Mouse (Mus musculus) megakaryocyte, adult 5-6 weeks (primary cell): ENCODE measurements around the gene Nuak2. TPM values are rescaled to one million over a fixed set of nuclear protein-coding genes. Genes with fewer than 3 reads are reported as not detected.
A peak's percentile ranks its signal among the peaks of the same experiment; 100 is the strongest.

Source experiments
- ATAC-seq: 2 replicates; pipeline ENCODE4 v1.8.0; 2016; ENCODE audit warnings: mild to moderate bottlenecking, inconsistent platforms; ENCODE audit not compliant: poor library complexity, severe bottlenecking
- total RNA-seq, 2 experiments: library from RNA; stranded (forward) in 1 of 2; stranded (reverse) in 1 of 2; fragments of 153-499, 151-499 nt in 1 of 2; fragments of 221-1000, 200-1000 nt in 1 of 2; gene quantifications; 2 replicates each; pipeline versions ENCODE4 v1.2.3 to v1.2.4; 2015 to 2017

The Nuak2 gene
- total RNA-seq, 2 experiments from 2014 or later = 14.3 to 23.9 TPM

GRCm38 (mm10) chr1:132374140-132374872 lies 58.4 kb downstream of the Nuak2 start:
- no peak for ATAC-seq

- peak; percentile 19; the same call in 1 of the 2 replicates for ATAC-seq
Observed at GRCm38 (mm10) chr1:132374873-132375244, 58.9 kb downstream of the Nuak2 start.

- ATAC-seq = no peak
Observed at GRCm38 (mm10) chr1:132375256-132375655, 59.3 kb downstream of the Nuak2 start.

GRCm38 (mm10) chr1:132376211-132377054 lies 60.5 kb downstream of the Nuak2 start:
- no peak for ATAC-seq

DNA sequence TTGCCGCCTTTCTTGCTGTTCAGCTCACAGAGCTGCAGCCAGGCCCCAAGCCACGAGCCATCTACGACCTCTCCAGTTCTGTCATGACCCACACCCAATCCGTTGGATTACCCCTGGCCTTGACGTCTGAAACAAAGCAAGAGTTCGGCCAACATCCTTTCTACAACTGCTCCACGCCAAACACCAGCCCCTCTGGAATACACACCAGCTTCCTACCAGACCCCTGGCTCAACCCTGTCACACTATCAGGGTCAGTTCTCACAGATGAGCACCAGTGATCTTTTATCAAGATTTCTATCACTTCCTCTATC lies 61.1 kb downstream of the Nuak2 start:
- ATAC-seq = no peak

DNA sequence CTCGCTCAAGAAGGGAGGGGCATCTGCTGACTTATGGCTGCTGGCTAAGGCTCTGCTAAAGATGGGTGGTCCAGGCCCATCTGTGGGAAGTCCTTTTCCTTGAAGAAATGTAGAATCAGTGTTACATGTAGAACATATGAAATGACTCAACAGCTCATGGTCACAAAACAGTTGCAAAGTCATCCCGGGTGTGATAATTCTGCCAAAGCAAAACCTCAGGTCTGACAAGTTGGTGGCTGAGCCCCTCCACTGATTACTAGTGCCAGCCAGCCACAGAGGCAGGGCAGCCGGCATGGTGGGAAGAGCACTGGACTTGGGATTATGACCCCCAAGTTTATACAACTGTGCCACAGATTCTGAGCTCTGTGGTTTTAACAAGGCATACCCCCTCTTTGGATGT lies 61.9 kb downstream of the Nuak2 start:
- no peak for ATAC-seq

GRCm38 (mm10) chr1:132380550-132381100 lies 64.7 kb downstream of the Nuak2 start:
- ATAC-seq = no peak

GRCm38 (mm10) chr1:132381929-132382328 lies 66.0 kb downstream of the Nuak2 start:
- ATAC-seq = peak; percentile 26; the same call in 1 of the 2 replicates

Other genes with a start within 250 kb of the Nuak2 start
- 0.11 TPM in 1 of 2 replicates, not detected in the other for gene Mfsd4a, start 248.1 kb upstream of the Nuak2 start, total RNA-seq (2015)
- 0.51 and 0.61 TPM in 2 replicates for gene Mfsd4a, start 248.1 kb upstream of the Nuak2 start, total RNA-seq (2017)
- gene Cdk18, start 176.4 kb upstream of the Nuak2 start, total RNA-seq (2015) = 0.14 TPM in 1 of 2 replicates, not detected in the other
- gene Cdk18, start 176.4 kb upstream of the Nuak2 start, total RNA-seq (2017) = 0.04 TPM in 1 of 2 replicates, not detected in the other
- gene Lemd1, start 124.7 kb upstream of the Nuak2 start, total RNA-seq (2015) = not detected in 2 replicates
- not detected in 2 replicates for gene Lemd1, start 124.7 kb upstream of the Nuak2 start, total RNA-seq (2017)
- gene AC124108.1, start 124.7 kb upstream of the Nuak2 start, total RNA-seq (2015) = not detected in 2 replicates
- not detected in 2 replicates for gene AC124108.1, start 124.7 kb upstream of the Nuak2 start, total RNA-seq (2017)
- not detected in 2 replicates for gene Gm10188, start 86.4 kb upstream of the Nuak2 start, total RNA-seq (2015)
- not detected in 2 replicates for gene Gm10188, start 86.4 kb upstream of the Nuak2 start, total RNA-seq (2017)
- gene Klhdc8a, start 17.5 kb upstream of the Nuak2 start, total RNA-seq (2015) = not detected in 2 replicates
- not detected in 2 replicates for gene Klhdc8a, start 17.5 kb upstream of the Nuak2 start, total RNA-seq (2017)
- 4.9 and 6.9 TPM in 2 replicates for gene Tmcc2, start 75.2 kb downstream of the Nuak2 start, total RNA-seq (2015)
- gene Tmcc2, start 75.2 kb downstream of the Nuak2 start, total RNA-seq (2017) = 5.3 and 7.8 TPM in 2 replicates
- gene Dstyk, start 101.4 kb downstream of the Nuak2 start, total RNA-seq (2015) = 17.2 and 19.5 TPM in 2 replicates
- 24.8 and 36.6 TPM in 2 replicates for gene Dstyk, start 101.4 kb downstream of the Nuak2 start, total RNA-seq (2017)
- 47.9 and 53.9 TPM in 2 replicates for gene Rbbp5, start 161.2 kb downstream of the Nuak2 start, total RNA-seq (2015)
- 63.0 and 72.4 TPM in 2 replicates for gene Rbbp5, start 161.2 kb downstream of the Nuak2 start, total RNA-seq (2017)
- 4.9 and 5.4 TPM in 2 replicates for gene Tmem81, start 190.1 kb downstream of the Nuak2 start, total RNA-seq (2015)
- gene Tmem81, start 190.1 kb downstream of the Nuak2 start, total RNA-seq (2017) = 4.8 and 5.9 TPM in 2 replicates
- gene Cntn2, start 227.1 kb downstream of the Nuak2 start, total RNA-seq (2015) = not detected in 2 replicates
- gene Cntn2, start 227.1 kb downstream of the Nuak2 start, total RNA-seq (2017) = not detected in 2 replicates